Mouse (Mus musculus) limb, embryonic 12.5 days (tissue): ENCODE measurements around the gene Lrrc1. TPM values are rescaled to one million over a fixed set of nuclear protein-coding genes. Genes with fewer than 3 reads are reported as not detected.

Source experiments
- ATAC-seq: fragments of 200-750 bp; cut with Nextera tagmentation; 2 replicates; pipeline ENCODE4 v1.8.0; 2017; ENCODE audit warnings: low read depth, moderate TSS enrichment; ENCODE audit not compliant: insufficient number of reproducible peaks, insufficient read depth, low FRiP score, low TSS enrichment
- H3K27ac ChIP-seq: fragments of 300-500 bp; sonication (generic); 2 replicates; pipeline ENCODE4 v1.5.1; 2016; ENCODE audit warnings: mild to moderate bottlenecking, moderate library complexity
- H3K27me3 ChIP-seq: fragments of 300-500 bp; sonication (generic); 2 replicates; pipeline ENCODE4 v1.6.1; 2016; ENCODE audit warnings: mild to moderate bottlenecking, moderate library complexity
- H3K36me3 ChIP-seq: fragments of 300-500 bp; sonication (generic); 2 replicates; pipeline ENCODE4 v1.6.1; 2016; ENCODE audit warnings: mild to moderate bottlenecking, moderate library complexity
- H3K4me1 ChIP-seq: fragments of 300-500 bp; sonication (generic); replicated peaks from 2 replicates; pipeline ENCODE4 v1.6.1; 2016
- H3K4me2 ChIP-seq: fragments of 300-500 bp; sonication (generic); 2 replicates; pipeline ENCODE4 v1.6.1; 2016; ENCODE audit warnings: mild to moderate bottlenecking, moderate library complexity
- H3K4me3 ChIP-seq: fragments of 300-500 bp; sonication (generic); replicated peaks from 2 replicates; pipeline ENCODE4 v1.5.1; 2016; ENCODE audit warnings: mild to moderate bottlenecking
- H3K9ac ChIP-seq: fragments of 300-500 bp; sonication (generic); replicated peaks from 2 replicates; pipeline ENCODE4 v1.6.1; 2016; ENCODE audit warnings: mild to moderate bottlenecking, moderate library complexity
- H3K9me3 ChIP-seq: fragments of 300-500 bp; sonication (generic); 2 replicates; pipeline ENCODE4 v1.6.1; 2016; ENCODE audit warnings: mild to moderate bottlenecking, moderate library complexity
- WGBS: fragments of 180-500 bp; shearing (Covaris S2); methylation state at CpG from one replicate; pipeline ENCODE4 v1.1.7; 2016; 5-methylcytosine and 5-hydroxymethylcytosine counted together
- polyA plus RNA-seq: library from polyadenylated mRNA; unstranded; fragments of >200 nt; fragmentation: Nextera tagmentation; extraction: Ambion mirVana; gene quantifications from 2 replicates; pipeline ENCODE4 v1.2.1, GENCODE M21; 2016

The Lrrc1 gene
- polyA plus RNA-seq, 1 experiment from 2014 or later = 13.2 TPM

GRCm38 (mm10) chr9:77525595-77526295 is 18.9 kb downstream of the Lrrc1 start:
- no peak overlapping the region for H3K4me2 ChIP-seq
- ATAC-seq = no peak
- H3K4me1 ChIP-seq = peaks cover 31% of the 10 kb centered on the region
- H3K36me3 ChIP-seq = no peaks in the 10 kb centered on the region
- 72% methylated on average over 16 of the region's 16 CpGs for WGBS
- no peak overlapping the region for H3K27ac ChIP-seq
- H3K4me3 ChIP-seq = no peak overlapping the region
- no peaks in the 10 kb centered on the region for H3K9me3 ChIP-seq
- H3K27me3 ChIP-seq = no peaks in the 10 kb centered on the region
- H3K9ac ChIP-seq = no peak overlapping the region

- no peaks in the 10 kb centered on the region for H3K27me3 ChIP-seq
- H3K4me3 ChIP-seq = no peak overlapping the region
- H3K4me1 ChIP-seq = peaks cover 20% of the 10 kb centered on the region
- no peak for ATAC-seq
- H3K36me3 ChIP-seq = no peaks in the 10 kb centered on the region
- H3K4me2 ChIP-seq = no peak overlapping the region
- H3K27ac ChIP-seq = no peak overlapping the region
- H3K9me3 ChIP-seq = no peaks in the 10 kb centered on the region
- no peak overlapping the region for H3K9ac ChIP-seq
- WGBS = 92% methylated on average over 4 of the region's 4 CpGs
Measured at GRCm38 (mm10) chr9:77523793-77524192, 20.9 kb downstream of the Lrrc1 start.

- Histone ChIP-seq H3K27ac (no peak overlapping the region), H3K4me1 (peaks cover 19% of the 10 kb centered on the region), H3K9ac (no peak overlapping the region), H3K9me3 (no peaks in the 10 kb centered on the region), H3K4me2 (no peak overlapping the region), H3K36me3 (no peaks in the 10 kb centered on the region), H3K4me3 (no peak overlapping the region), H3K27me3 (no peaks in the 10 kb centered on the region)
- no peak for ATAC-seq
- WGBS = 94% methylated on average over 3 of the region's 3 CpGs
Measured at GRCm38 (mm10) chr9:77522476-77522875, 22.2 kb downstream of the Lrrc1 start.

- peaks cover 23% of the 10 kb centered on the region for H3K4me1 ChIP-seq
- H3K27me3 ChIP-seq = no peaks in the 10 kb centered on the region
- no peak overlapping the region for H3K4me3 ChIP-seq
- no peak overlapping the region for H3K4me2 ChIP-seq
- no peak overlapping the region for H3K9ac ChIP-seq
- 84% methylated on average over 2 of the region's 2 CpGs for WGBS
- no peak overlapping the region for H3K27ac ChIP-seq
- H3K9me3 ChIP-seq = no peaks in the 10 kb centered on the region
- no peaks in the 10 kb centered on the region for H3K36me3 ChIP-seq
- no peak for ATAC-seq
Measured at GRCm38 (mm10) chr9:77519198-77519597, 25.5 kb downstream of the Lrrc1 start.

- Histone ChIP-seq H3K9me3 (no peaks in the 10 kb centered on the region), H3K27ac (no peak overlapping the region), H3K36me3 (no peaks in the 10 kb centered on the region), H3K4me2 (no peak overlapping the region), H3K4me3 (no peak overlapping the region), H3K4me1 (peaks cover 42% of the 10 kb centered on the region), H3K9ac (no peak overlapping the region), H3K27me3 (no peaks in the 10 kb centered on the region)
- no peak for ATAC-seq
- WGBS = 79% methylated on average over 7 of the region's 7 CpGs
Measured at GRCm38 (mm10) chr9:77516782-77517364, 27.8 kb downstream of the Lrrc1 start.

GRCm38 (mm10) chr9:77513892-77514291 is 30.8 kb downstream of the Lrrc1 start:
- Histone ChIP-seq H3K9ac (no peak overlapping the region), H3K4me1 (peaks cover 42% of the 10 kb centered on the region), H3K9me3 (no peaks in the 10 kb centered on the region), H3K36me3 (no peaks in the 10 kb centered on the region), H3K4me2 (no peak overlapping the region), H3K4me3 (no peak overlapping the region), H3K27ac (no peak overlapping the region), H3K27me3 (no peaks in the 10 kb centered on the region)
- ATAC-seq = no peak
- 60% methylated on average over 3 of the region's 3 CpGs for WGBS

- Histone ChIP-seq H3K4me1 (peaks cover 38% of the 10 kb centered on the region), H3K9me3 (no peaks in the 10 kb centered on the region), H3K4me3 (no peak overlapping the region), H3K27ac (no peak overlapping the region), H3K36me3 (no peaks in the 10 kb centered on the region), H3K9ac (no peak overlapping the region), H3K27me3 (no peaks in the 10 kb centered on the region), H3K4me2 (no peak overlapping the region)
- WGBS = 50% methylated on average over 6 of the region's 6 CpGs
- ATAC-seq = 0 out of 2 replicates have a peak, but pooled peaks have one; percentile 24
Measured at GRCm38 (mm10) chr9:77512220-77512619, 32.5 kb downstream of the Lrrc1 start.

- Histone ChIP-seq H3K4me1 (peaks cover 30% of the 10 kb centered on the region), H3K4me3 (no peak overlapping the region), H3K9me3 (no peaks in the 10 kb centered on the region), H3K27me3 (no peaks in the 10 kb centered on the region), H3K9ac (no peak overlapping the region), H3K36me3 (no peaks in the 10 kb centered on the region), H3K4me2 (no peak overlapping the region), H3K27ac (no peak overlapping the region)
- 94% methylated on average over 8 of the region's 8 CpGs for WGBS
- ATAC-seq = no peak
Measured at GRCm38 (mm10) chr9:77510574-77510973, 34.1 kb downstream of the Lrrc1 start.

GRCm38 (mm10) chr9:77507743-77508394 is 36.8 kb downstream of the Lrrc1 start:
- Histone ChIP-seq H3K9ac (no peak overlapping the region), H3K4me2 (no peak overlapping the region), H3K36me3 (no peaks in the 10 kb centered on the region), H3K9me3 (no peaks in the 10 kb centered on the region), H3K27ac (no peak overlapping the region), H3K4me1 (peaks cover 9% of the 10 kb centered on the region), H3K4me3 (no peak overlapping the region), H3K27me3 (no peaks in the 10 kb centered on the region)
- WGBS = 84% methylated on average over 3 of the region's 3 CpGs
- ATAC-seq = no peak

- Histone ChIP-seq H3K4me2 (no peak overlapping the region), H3K27me3 (no peaks in the 10 kb centered on the region), H3K27ac (no peak overlapping the region), H3K4me3 (no peak overlapping the region), H3K36me3 (no peaks in the 10 kb centered on the region), H3K9ac (no peak overlapping the region), H3K4me1 (peaks cover 3% of the 10 kb centered on the region), H3K9me3 (no peaks in the 10 kb centered on the region)
- 75% methylated on average over 14 of the region's 14 CpGs for WGBS
- ATAC-seq = no peak
Measured at GRCm38 (mm10) chr9:77502548-77503438, 41.9 kb downstream of the Lrrc1 start.

- Histone ChIP-seq H3K36me3 (no peaks in the 10 kb centered on the region), H3K9me3 (no peaks in the 10 kb centered on the region), H3K9ac (no peak overlapping the region), H3K4me2 (no peak overlapping the region), H3K27me3 (no peaks in the 10 kb centered on the region), H3K4me3 (no peak overlapping the region), H3K27ac (no peak overlapping the region), H3K4me1 (peaks cover 8% of the 10 kb centered on the region)
- WGBS = 91% methylated on average over 6 of the region's 6 CpGs
- no peak for ATAC-seq
Measured at GRCm38 (mm10) chr9:77502171-77502547, 42.5 kb downstream of the Lrrc1 start.
